Mouse (Mus musculus) liver, postnatal 0 days (tissue): ENCODE measurements around the gene Ptdss2.

Source experiments
- CTCF ChIP-seq: sonication (generic); IDR thresholded peaks from 2 replicates; pipeline ENCODE4 v1.5.1; 2016; ENCODE audit warnings: antibody characterized with exemption, low read depth
- EP300 ChIP-seq: IDR thresholded peaks from 2 replicates; pipeline ENCODE4 v1.6.1; 2016; ENCODE audit warnings: antibody characterized with exemption, low read depth, mild to moderate bottlenecking

- TF ChIP-seq CTCF (no peak), EP300 (no peak)
These were observed 66.0 kb downstream of the Ptdss2 start for GRCm38 (mm10) chr7:141188194-141188593.
